Mouse (Mus musculus): ENCODE results near the gene Fgfr2.
A peak's percentile ranks its signal among the peaks of the same experiment; 100 is the strongest.

DNA sequence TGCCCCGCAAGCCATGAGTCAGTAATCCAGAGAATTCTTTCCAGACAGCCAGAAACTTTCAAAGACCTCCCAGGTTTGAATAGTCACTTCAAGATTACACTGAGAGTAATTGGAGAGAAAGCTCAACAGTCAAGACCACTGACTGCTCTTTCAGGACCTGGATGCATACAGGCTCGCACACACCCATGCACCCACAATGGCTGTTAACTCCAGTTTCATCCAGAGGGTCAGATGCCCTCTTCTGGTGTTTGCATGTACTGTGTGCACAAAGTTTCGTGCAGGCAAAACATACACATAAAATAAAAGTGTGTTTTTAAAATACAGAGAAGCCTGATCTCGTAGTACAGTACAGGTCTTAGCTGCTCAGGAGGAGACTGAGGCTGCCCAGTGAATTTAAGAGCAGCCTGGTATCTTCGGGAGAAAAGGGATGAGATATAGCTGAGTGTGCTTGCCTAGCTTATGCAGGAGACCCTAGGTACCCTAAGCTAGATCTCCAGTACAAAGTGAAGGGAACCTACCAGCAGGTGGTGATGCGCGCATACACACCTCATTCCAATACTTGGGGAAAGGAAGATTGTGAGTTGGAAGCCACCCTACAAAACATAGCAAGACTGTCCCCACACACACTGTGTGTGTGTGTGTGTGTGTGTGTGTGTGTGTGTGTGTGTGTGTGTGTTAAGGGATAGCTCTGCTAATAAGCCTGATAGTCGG, 9.8 kb downstream of the Fgfr2 start:
- TF ChIP-seq CTCF (conservative IDR thresholded peaks at IDR 0.05; ENCODE audit: low read length) (peak; percentile 12), POU5F1 (IDR thresholded peaks at IDR 0.05; ENCODE audit: borderline replicate concordance, low read length) (no peak), NANOG (IDR thresholded peaks at IDR 0.05; ENCODE audit: borderline replicate concordance, low read length) (no peak)

Measured in E14TG2a.4 (cell line).